Mouse (Mus musculus) adrenal gland, postnatal 25 days (tissue): ENCODE measurements around the gene Tcam1. TPM values are rescaled to one million over a fixed set of nuclear protein-coding genes. Genes with fewer than 3 reads are reported as not detected.

Source experiments
- DNase-seq: peaks from one replicate; pipeline ENCODE4 v3.0.0; 2021; ENCODE audit warnings: mixed read lengths
- total RNA-seq: library from RNA; stranded (reverse); gene quantifications from 2 replicates; pipeline ENCODE4 v1.2.3, GENCODE M21; 2021

Tcam1 gene
- total RNA-seq, 1 experiment from 2014 or later = 0.36 TPM

GRCm38 (mm10) chr11:106273811-106274210 is 2.7 kb upstream of the Tcam1 start:
- DNase-seq = no peak

- DNase-seq = no peak
These were observed 2.1 kb upstream of the Tcam1 start for GRCm38 (mm10) chr11:106274374-106274773.

- DNase-seq = no peak
These were observed 1.5 kb upstream of the Tcam1 start for GRCm38 (mm10) chr11:106274971-106275411.

DNA sequence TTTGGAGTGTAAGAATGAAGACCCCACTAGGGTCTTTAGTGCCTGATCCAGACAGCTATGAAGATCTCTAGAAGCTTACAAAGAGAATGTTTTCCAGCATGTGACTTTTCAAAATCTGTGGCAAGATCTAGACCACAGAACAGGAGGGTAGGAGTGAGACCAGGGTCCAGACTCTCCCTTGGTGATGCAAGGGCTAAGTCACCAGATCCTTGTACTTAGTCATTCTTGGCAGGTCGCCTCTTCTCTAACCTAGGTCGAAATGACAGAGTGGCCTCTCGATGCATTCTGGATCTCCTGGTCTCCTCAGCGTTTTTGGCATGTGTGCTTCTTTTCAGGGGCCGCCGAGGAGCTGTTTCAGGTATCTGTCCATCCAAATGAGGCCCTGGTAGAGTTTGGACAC is 6.0 kb downstream of the Tcam1 start:
- DNase-seq = no peak

- DNase-seq = no peak
These were observed 6.9 kb downstream of the Tcam1 start for GRCm38 (mm10) chr11:106283371-106283770.

DNA sequence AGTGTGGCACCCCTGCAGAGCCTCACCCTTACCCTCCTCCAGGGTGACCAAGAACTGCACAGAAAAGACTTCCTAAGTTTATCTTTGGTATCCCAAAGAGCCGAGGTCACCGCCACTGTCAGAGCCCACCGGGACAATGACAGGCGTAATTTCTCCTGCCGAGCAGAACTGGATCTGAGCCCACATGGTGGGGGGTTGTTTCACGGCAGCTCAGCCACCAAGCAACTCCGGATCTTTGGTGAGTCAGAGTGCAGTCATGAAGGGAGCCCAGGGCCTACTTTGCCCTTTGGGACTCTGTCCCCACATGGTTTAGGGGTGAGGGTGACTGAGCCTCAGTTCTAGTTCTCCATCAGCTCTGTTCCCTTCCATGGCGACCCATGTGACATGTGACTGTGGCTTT is 7.7 kb downstream of the Tcam1 start:
- no peak for DNase-seq

- DNase-seq = no peak
These were observed 9.7 kb downstream of the Tcam1 start for GRCm38 (mm10) chr11:106286206-106286605.

GRCm38 (mm10) chr11:106286987-106287386 is 10.5 kb downstream of the Tcam1 start:
- DNase-seq = no peak

GRCm38 (mm10) chr11:106289369-106289768 is 12.9 kb downstream of the Tcam1 start:
- peak; percentile 89 for DNase-seq

DNA sequence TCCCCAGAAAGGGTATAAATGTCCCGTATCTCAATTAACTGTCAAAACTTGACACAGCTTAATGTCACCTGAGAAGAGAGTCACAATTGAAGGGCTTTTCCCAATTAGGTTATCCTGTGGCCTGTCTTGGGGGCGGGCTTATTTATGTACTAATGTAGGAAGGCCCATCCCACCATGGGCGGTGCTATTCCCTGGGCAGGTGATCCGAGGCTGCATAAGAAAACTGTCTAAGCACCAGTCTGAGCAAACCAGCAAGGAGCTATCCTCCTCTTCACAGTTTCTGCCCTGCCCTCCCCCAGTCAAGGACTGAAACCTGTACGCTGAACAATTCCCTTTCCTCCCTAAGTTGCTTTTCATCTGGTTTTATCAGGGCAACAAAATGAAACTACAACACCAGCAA is 13.9 kb downstream of the Tcam1 start:
- DNase-seq = no peak

DNA sequence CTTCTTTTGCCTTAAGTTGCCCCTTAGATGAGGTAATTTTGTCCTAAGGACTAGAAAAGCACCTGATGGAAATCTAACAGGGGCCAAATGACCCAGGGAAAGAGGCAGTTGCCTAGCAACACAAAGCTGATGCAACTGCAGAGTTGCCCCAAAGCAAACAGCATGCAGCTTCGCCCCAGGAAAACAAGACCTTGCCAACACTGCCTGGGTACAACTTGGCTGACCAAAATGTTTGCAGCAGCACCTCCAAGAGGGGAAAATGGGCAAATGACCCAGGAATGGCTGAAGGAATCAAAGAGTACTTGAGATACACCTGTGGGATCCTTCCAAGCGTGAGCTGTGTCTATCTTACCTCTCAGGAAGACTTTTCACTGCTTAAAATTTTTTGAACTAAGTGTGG is 15.4 kb downstream of the Tcam1 start:
- DNase-seq = no peak

GRCm38 (mm10) chr11:106301765-106302164 is 25.3 kb downstream of the Tcam1 start, which contains the start of gene Gh:
Gene Gh (minus strand): TSS chr11:106301865.
- DNase-seq = no peak

GRCm38 (mm10) chr11:106302634-106303033 is 26.2 kb downstream of the Tcam1 start:
- peak; percentile 59 for DNase-seq

- DNase-seq = no peak
These were observed 29.0 kb downstream of the Tcam1 start for GRCm38 (mm10) chr11:106305348-106306064.

DNA sequence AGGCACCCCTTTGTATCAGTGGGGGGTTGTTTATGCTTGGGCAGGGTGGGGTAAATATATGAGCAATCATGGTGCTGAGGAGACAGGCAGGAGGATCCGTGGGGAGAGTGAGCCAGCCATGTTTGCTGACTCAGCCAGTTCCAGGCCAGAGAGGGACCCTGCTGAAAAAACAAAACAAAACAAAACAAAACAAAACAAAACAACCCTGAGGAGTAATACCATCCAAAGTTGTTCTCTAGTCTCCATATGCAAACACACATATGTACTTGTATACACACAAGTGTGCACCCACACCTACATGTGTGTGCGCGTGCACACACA is 29.6 kb downstream of the Tcam1 start:
- DNase-seq = no peak

DNA sequence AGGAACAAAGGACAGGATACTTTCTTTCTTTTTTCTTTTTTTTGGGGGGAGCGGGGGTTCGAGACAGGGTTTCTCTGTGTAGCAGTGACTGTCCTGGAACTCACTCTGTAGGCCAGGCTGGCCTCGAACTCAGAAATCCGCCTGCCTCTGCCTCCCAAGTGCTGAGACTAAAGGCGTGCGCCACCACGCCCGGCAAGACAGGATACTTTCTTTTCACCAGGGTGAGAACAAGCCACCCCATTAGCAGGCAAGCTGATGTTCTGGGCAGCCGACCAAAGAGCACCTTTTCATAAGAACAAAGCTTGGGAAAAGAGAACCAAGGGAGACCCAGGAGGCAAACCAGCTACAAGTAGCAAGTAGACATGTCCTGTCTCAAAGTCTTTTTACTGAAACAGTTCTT is 30.3 kb downstream of the Tcam1 start:
- no peak for DNase-seq

DNA sequence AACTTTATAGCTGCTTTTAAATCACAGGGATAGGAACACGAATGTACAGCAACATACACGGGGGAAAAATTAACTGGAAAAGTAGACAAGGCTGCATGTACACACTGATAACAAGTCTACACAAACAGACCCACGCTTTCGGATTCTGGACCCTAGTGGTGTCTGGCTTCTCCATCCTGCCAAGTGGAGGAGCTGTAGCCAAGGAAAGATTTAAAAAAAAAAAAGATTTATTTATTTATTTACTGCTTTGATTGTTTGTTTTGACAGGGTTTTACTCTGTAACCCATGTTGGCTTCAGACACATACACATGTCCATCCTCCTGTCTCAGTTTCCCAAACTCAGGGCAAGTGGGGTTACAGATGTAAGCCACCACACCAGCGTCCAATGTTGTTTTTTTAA is 31.0 kb downstream of the Tcam1 start:
- no peak for DNase-seq

GRCm38 (mm10) chr11:106308162-106308561 is 31.7 kb downstream of the Tcam1 start:
- DNase-seq = no peak

DNA sequence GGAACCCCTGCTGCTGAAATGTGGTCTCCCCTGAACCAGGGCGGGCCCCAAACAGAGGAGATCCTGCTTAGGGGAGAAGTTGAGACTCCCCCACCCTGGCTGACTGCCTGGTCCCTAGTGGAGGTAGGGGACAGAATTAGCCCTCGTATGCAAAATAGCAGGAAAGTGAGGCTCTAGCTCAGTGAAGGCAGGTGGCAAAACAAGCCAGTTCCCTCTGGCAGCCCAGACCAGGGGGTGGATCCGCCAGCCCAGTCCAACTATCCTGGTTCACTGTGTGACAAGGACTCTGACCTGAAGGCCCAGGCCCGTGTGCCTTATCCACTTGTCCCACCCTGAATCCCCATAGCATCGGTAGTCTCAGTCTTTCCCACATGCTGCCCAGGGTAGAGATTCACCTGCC is 33.7 kb downstream of the Tcam1 start:
- DNase-seq = no peak

GRCm38 (mm10) chr11:106313533-106313932 is 37.1 kb downstream of the Tcam1 start:
- DNase-seq = no peak

GRCm38 (mm10) chr11:106314333-106314812 is 37.9 kb downstream of the Tcam1 start, which contains the start of gene Cd79b:
Gene Cd79b (minus strand): TSS chr11:106314762.
- DNase-seq = no peak

DNA sequence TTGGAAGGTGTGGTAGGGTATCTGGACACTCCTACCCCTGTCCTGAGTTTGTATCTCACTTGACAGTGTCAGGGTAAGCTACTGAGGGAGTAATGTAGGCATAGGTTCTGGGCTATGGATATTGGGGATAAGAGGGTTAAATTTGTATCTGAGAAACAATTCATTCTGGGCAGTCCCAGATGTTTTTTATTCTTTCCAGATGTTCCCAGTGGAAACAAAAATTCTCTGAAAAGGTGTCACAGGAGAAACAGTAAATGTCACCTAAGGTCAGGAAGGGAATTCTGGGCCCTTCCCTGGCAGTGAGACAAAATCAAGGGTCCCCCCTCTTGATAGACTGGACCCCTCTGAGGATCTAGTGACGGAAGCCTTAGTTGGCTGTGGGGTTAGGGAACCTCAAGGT is 39.9 kb downstream of the Tcam1 start:
- no peak for DNase-seq

DNA sequence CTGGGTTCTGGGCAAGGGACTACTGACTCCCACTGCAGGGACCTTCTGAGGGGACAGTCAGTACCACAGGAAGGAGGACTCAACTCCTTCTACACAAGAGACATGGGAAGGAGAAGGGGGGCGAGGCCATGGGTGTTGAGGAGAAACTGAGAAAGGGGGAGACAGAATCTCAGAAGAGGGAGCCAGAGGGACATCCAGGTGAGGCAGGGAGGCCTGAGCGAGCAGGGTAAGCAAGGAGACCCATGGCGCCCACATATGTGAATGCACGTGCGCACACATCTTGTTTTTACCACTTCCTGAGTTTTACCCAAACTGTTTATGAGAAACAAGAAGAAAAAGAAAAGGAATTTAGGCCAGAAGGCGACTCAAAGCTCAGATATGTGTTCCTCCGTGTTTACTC is 41.3 kb downstream of the Tcam1 start:
- no peak for DNase-seq
